In the genomic region with DNA sequence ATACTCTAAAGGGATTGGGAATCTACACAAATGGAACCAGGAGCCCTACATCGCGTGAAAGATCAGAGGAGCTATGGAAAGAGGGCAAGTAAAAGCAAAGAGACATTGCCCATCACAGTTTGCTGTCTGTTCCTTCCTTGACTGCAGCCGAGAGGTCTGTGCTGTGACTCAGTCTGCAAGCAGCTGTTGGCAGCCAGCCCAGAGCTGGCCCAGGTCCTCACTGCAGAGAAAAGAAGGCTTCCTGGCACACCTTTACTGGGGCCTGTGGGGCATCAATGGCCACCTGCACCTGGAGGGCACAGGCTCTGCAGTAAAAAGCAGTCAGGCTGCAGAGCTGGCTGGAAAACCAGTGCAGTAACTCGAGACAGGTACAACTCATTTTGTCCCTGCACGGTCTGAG, we compare ENCODE assay signal across 8 mouse cellular contexts.
DNase-seq lines count a peak whose midpoint lies in the region; ATAC-seq lines count a peak whose summit lies in the region.

No protein-coding gene starts in this region.

- no peak overlapping the region for H3K27ac ChIP-seq in forebrain, embryonic 14.5 days (ENCODE audit: low read depth, low read length)
- H3K27ac ChIP-seq in forebrain, embryonic 11.5 days (ENCODE audit: low read depth, low read length) = no peak overlapping the region
- no peak overlapping the region for H3K27ac ChIP-seq in embryonic facial prominence, embryonic 15.5 days (replicated peaks)

- no peaks in the 10 kb centered on the region for H3K27me3 ChIP-seq in forebrain, embryonic 14.5 days (replicated peaks; ENCODE audit: control insufficient read depth, insufficient read depth, low read length)
- H3K27me3 ChIP-seq in forebrain, embryonic 11.5 days (ENCODE audit: control insufficient read depth, insufficient read depth, low read length) = no peaks in the 10 kb centered on the region
- H3K27me3 ChIP-seq in embryonic facial prominence, embryonic 15.5 days = no peaks in the 10 kb centered on the region

- no peak for ATAC-seq in forebrain, embryonic 14.5 days
- ATAC-seq in forebrain, embryonic 11.5 days (replicated peaks; ENCODE audit: low FRiP score) = no peak
- peak; percentile 34; the same call in 1 of the 2 replicates for ATAC-seq in embryonic facial prominence, embryonic 15.5 days (ENCODE audit: insufficient number of reproducible peaks, low FRiP score, low TSS enrichment, low read depth)
- no peak for ATAC-seq in erythroid progenitor cell, adult 5-6 weeks (replicated peaks; ENCODE audit: low FRiP score, poor library complexity, severe bottlenecking)
- no peak for ATAC-seq in monocyte, adult 5-6 weeks (replicated peaks; ENCODE audit: insufficient number of reproducible peaks, low FRiP score, low TSS enrichment, poor library complexity, severe bottlenecking)

- H3K36me3 ChIP-seq in forebrain, embryonic 14.5 days (ENCODE audit: control insufficient read depth, insufficient read depth, low read length) = no peaks in the 10 kb centered on the region
- H3K36me3 ChIP-seq in forebrain, embryonic 11.5 days (ENCODE audit: control insufficient read depth, insufficient read depth, low read length) = no peaks in the 10 kb centered on the region
- H3K36me3 ChIP-seq in embryonic facial prominence, embryonic 15.5 days = no peaks in the 10 kb centered on the region

- H3K4me2 ChIP-seq in forebrain, embryonic 14.5 days (ENCODE audit: low read length) = no peak overlapping the region
- H3K4me2 ChIP-seq in forebrain, embryonic 11.5 days (ENCODE audit: low read depth, low read length, severe bottlenecking) = no peak overlapping the region
- no peak overlapping the region for H3K4me2 ChIP-seq in embryonic facial prominence, embryonic 15.5 days (replicated peaks)

- peak; percentile 32 for DNase-seq in forebrain, embryonic 14.5 days (ENCODE audit: low spot score)
- no peak for DNase-seq in forebrain, embryonic 11.5 days (ENCODE audit: low spot score)
- DNase-seq in adrenal gland, adult 18-20 months (ENCODE audit: low spot score in 2 of 2) = peak; percentile 60 to 66
- peak; percentile 58 for DNase-seq in large intestine, adult 2 months (ENCODE audit: low read depth, low spot score)
- DNase-seq in skeletal muscle tissue, adult 2 months (ENCODE audit: low read depth, low spot score) = peak; percentile 7

- H3K4me3 ChIP-seq in forebrain, embryonic 14.5 days (ENCODE audit: low read depth, low read length) = no peak overlapping the region
- H3K4me3 ChIP-seq in forebrain, embryonic 11.5 days (ENCODE audit: low read depth, low read length) = no peak overlapping the region
- no peak overlapping the region for H3K4me3 ChIP-seq in embryonic facial prominence, embryonic 15.5 days (replicated peaks)

- WGBS in forebrain, embryonic 14.5 days = 65% methylated on average over 5 of the region's 5 CpGs
- 81% methylated on average over 5 of the region's 5 CpGs for WGBS in forebrain, embryonic 11.5 days
- WGBS in embryonic facial prominence, embryonic 15.5 days = 52% methylated on average over 5 of the region's 5 CpGs
- 19% methylated on average over 5 of the region's 5 CpGs for WGBS in large intestine, adult 2 months

- H3K9me3 ChIP-seq in forebrain, embryonic 14.5 days (replicated peaks; ENCODE audit: control insufficient read depth, low read length) = no peaks in the 10 kb centered on the region
- no peaks in the 10 kb centered on the region for H3K9me3 ChIP-seq in forebrain, embryonic 11.5 days (ENCODE audit: control insufficient read depth, low read length)
- no peaks in the 10 kb centered on the region for H3K9me3 ChIP-seq in embryonic facial prominence, embryonic 15.5 days (replicated peaks)

- no peak overlapping the region for H3K9ac ChIP-seq in forebrain, embryonic 14.5 days (ENCODE audit: low read length)
- H3K9ac ChIP-seq in forebrain, embryonic 11.5 days (ENCODE audit: low read length) = no peak overlapping the region
- no peak overlapping the region for H3K9ac ChIP-seq in embryonic facial prominence, embryonic 15.5 days

- H3K4me1 ChIP-seq in forebrain, embryonic 14.5 days (ENCODE audit: control insufficient read depth, insufficient read depth, low read length) = no peaks in the 10 kb centered on the region
- H3K4me1 ChIP-seq in forebrain, embryonic 11.5 days (replicated peaks; ENCODE audit: control insufficient read depth, insufficient read depth, low read length) = no peaks in the 10 kb centered on the region
- no peaks in the 10 kb centered on the region; the same call in 1 of the 2 replicates for H3K4me1 ChIP-seq in embryonic facial prominence, embryonic 15.5 days
